Mouse (Mus musculus) adrenal gland, adult 18-20 months (tissue): Measurements from ENCODE around the gene Babam1. TPM values are rescaled to one million over a fixed set of nuclear protein-coding genes. Genes with fewer than 3 reads are reported as not detected.
"Not testable (repeated sequence)": the region's sequence is repeated elsewhere in the genome, so short reads cannot be mapped to it uniquely, and the experiment has no call there.

Experiments used
- DNase-seq, 2 experiments: peaks; one replicate each; pipeline ENCODE4 v3.0.0; 2021 to 2022; ENCODE audit warnings: low spot score in 2 of 2
- total RNA-seq, 2 experiments: library from RNA; stranded (reverse); gene quantifications; 1 replicate in 1 of 2; 2 replicates in 1 of 2; pipeline ENCODE4 v1.2.3; 2021

The Babam1 gene
- total RNA-seq, 2 experiments from 2014 or later = 97.9 to 107 TPM

- DNase-seq = no peak
Observed at GRCm38 (mm10) chr8:71404951-71405351, 8.3 kb downstream of the Babam1 start.

GRCm38 (mm10) chr8:71405401-71406098 is 8.9 kb downstream of the Babam1 start, which contains the start of gene Ankle1:
Gene Ankle1 (plus strand): TSS chr8:71406010.
- DNase-seq = peak; percentile 98 to 99

GRCm38 (mm10) chr8:71406099-71407015 is 9.7 kb downstream of the Babam1 start:
- DNase-seq = peak; percentile 54 to 74

- no peak for DNase-seq
Observed at GRCm38 (mm10) chr8:71407441-71407840, 10.8 kb downstream of the Babam1 start.

- DNase-seq = no peak
Observed at GRCm38 (mm10) chr8:71408231-71408630, 11.6 kb downstream of the Babam1 start.

GRCm38 (mm10) chr8:71411535-71412273 is 15.0 kb downstream of the Babam1 start:
- no peak for DNase-seq

GRCm38 (mm10) chr8:71422121-71422520 is 25.5 kb downstream of the Babam1 start:
- no peak for DNase-seq

GRCm38 (mm10) chr8:71432935-71433334 is 36.3 kb downstream of the Babam1 start:
- DNase-seq = not testable (repeated sequence)

- no peak for DNase-seq
Observed at GRCm38 (mm10) chr8:71437041-71437440, 40.4 kb downstream of the Babam1 start.

- peak; percentile 61 to 68 for DNase-seq
Observed at GRCm38 (mm10) chr8:71441404-71441803, 44.7 kb downstream of the Babam1 start.

GRCm38 (mm10) chr8:71445096-71445495 is 48.4 kb downstream of the Babam1 start:
- no peak for DNase-seq

- DNase-seq = no peak
Observed at GRCm38 (mm10) chr8:71451337-71451736, 54.7 kb downstream of the Babam1 start.

GRCm38 (mm10) chr8:71451777-71452176 is 55.1 kb downstream of the Babam1 start:
- DNase-seq = no peak

- DNase-seq = no peak
Observed at GRCm38 (mm10) chr8:71452669-71453068, 56.0 kb downstream of the Babam1 start.

Other genes starting within 250 kb of the Babam1 start
- 10 to 100 TPM; 32.3 to 33.9 TPM for gene Myo9b, start 124.1 kb upstream of the Babam1 start, total RNA-seq
- 10 to 100 TPM; 11.1 to 12.8 TPM for gene Haus8, start 123.9 kb upstream of the Babam1 start, total RNA-seq
- gene Use1, start 30.0 kb upstream of the Babam1 start, total RNA-seq = 100 to 1,000 TPM; 203 to 204 TPM
- 10 to 100 TPM; 14.4 to 18.6 TPM for gene Ocel1, start 25.6 kb upstream of the Babam1 start, total RNA-seq
- 10 to 100 TPM; 63.9 to 76.0 TPM for gene Nr2f6, start 14.9 kb upstream of the Babam1 start, total RNA-seq
- 10 to 100 TPM; 14.0 to 16.5 TPM for gene Ushbp1, start 1.1 kb upstream of the Babam1 start, total RNA-seq
- under 1 TPM; 0.33 to 0.48 TPM for gene Ankle1, start 9.1 kb downstream of the Babam1 start, total RNA-seq
- gene Abhd8, start 66.8 kb downstream of the Babam1 start, total RNA-seq = 10 to 100 TPM; 43.5 to 72.2 TPM
- 100 to 1,000 TPM; 103 to 130 TPM for gene Mrpl34, start 68.1 kb downstream of the Babam1 start, total RNA-seq
- gene Dda1, start 72.3 kb downstream of the Babam1 start, total RNA-seq = 10 to 100 TPM; 63.8 to 67.8 TPM
- 10 to 100 TPM; 13.6 to 13.9 TPM for gene Ano8, start 89.1 kb downstream of the Babam1 start, total RNA-seq
- 10 to 100 TPM; 19.0 to 22.8 TPM for gene Gtpbp3, start 91.2 kb downstream of the Babam1 start, total RNA-seq
- 100 to 1,000 TPM; 139 to 206 TPM for gene Plvap, start 114.9 kb downstream of the Babam1 start, total RNA-seq
- gene Ccdc194, start 128.8 kb downstream of the Babam1 start, total RNA-seq = not detected
- 10 to 100 TPM; 64.5 to 77.9 TPM for gene Bst2, start 140.6 kb downstream of the Babam1 start, total RNA-seq
- gene Mvb12a, start 146.1 kb downstream of the Babam1 start, total RNA-seq = 10 to 100 TPM; 64.6 to 72.0 TPM
- gene Tmem221, start 162.0 kb downstream of the Babam1 start, total RNA-seq = 1 to 10 TPM; 3.6 to 7.4 TPM
- gene Nxnl1, start 169.7 kb downstream of the Babam1 start, total RNA-seq = 1 to 10 TPM in 1 of 2 experiments, under 1 TPM in 1; 0.64 to 1.0 TPM
- 100 to 1,000 TPM; 141 to 234 TPM for gene Slc27a1, start 172.0 kb downstream of the Babam1 start, total RNA-seq
- gene Pgls, start 195.3 kb downstream of the Babam1 start, total RNA-seq = 100 to 1,000 TPM; 122 to 137 TPM
- gene Fam129c, start 200.8 kb downstream of the Babam1 start, total RNA-seq = 1 to 10 TPM; 2.9 to 3.5 TPM
- 10 to 100 TPM; 48.4 to 61.1 TPM for gene Colgalt1, start 214.1 kb downstream of the Babam1 start, total RNA-seq